Mouse (Mus musculus) urinary bladder, postnatal 10 days (tissue): ENCODE data around the gene Gm9970.

Experiments
- DNase-seq: peaks from one replicate; pipeline ENCODE4 v3.0.0; 2022; ENCODE audit warnings: low spot score

Gene Gm9970

GRCm38 (mm10) chr5:31194486-31195485, 46.2 kb downstream of the Gm9970 start:
- DNase-seq = no peak

- no peak for DNase-seq
These were observed 47.3 kb downstream of the Gm9970 start for GRCm38 (mm10) chr5:31193631-31194281.

GRCm38 (mm10) chr5:31192939-31193630, 47.9 kb downstream of the Gm9970 start, which contains the start of the genes Snx17 and Eif2b4:
Snx17 (plus strand) TSS chr5:31193227.
Eif2b4 (minus strand) TSS chr5:31193430.
- DNase-seq = peak; percentile 98

GRCm38 (mm10) chr5:31192045-31192938, 48.7 kb downstream of the Gm9970 start:
- DNase-seq = peak; percentile 39
